Mouse (Mus musculus) large intestine, adult 2 months (tissue): ENCODE data around the gene Wdfy1. TPM values are rescaled to one million over a fixed set of nuclear protein-coding genes. Genes with fewer than 3 reads are reported as not detected.

Experiments used
- DNase-seq: peaks from one replicate; pipeline ENCODE4 v3.0.0-alpha.2; 2012; ENCODE audit warnings: low read depth, low spot score
- WGBS: fragments of 180-500 bp; shearing (Covaris S2); methylation state at CpG from one replicate; pipeline ENCODE4 v1.1.7; 2018; 5-methylcytosine and 5-hydroxymethylcytosine counted together
- polyA plus RNA-seq: library from polyadenylated mRNA; depleted of rRNA; stranded (reverse); fragments of >200 nt; gene quantifications from 2 replicates; pipeline ENCODE4 v1.2.3, GENCODE M21; 2012

Gene Wdfy1
- polyA plus RNA-seq, 1 experiment, result 27.0 TPM

DNA sequence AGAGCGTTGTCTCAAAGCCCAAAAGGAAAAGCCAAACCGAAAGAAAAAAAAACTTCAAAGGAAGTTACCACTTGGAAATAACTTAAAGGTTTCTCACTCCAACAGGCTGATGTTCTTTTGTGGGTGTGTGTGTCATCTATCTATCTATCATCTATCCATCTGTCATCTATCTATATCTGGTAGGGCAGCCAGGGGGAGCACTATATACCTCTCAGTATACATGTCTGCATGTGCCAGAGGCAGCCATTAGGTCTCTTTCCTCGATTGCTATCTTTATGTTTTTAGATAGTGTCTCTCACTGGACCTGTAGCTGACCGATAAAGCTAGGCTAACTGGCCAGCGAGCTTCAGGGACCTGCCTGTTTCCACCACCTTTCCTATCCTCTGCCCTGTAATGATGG, 41.1 kb downstream of the Wdfy1 start:
- DNase-seq, result no peak
- 85% methylated on average over 5 of the region's 5 CpGs for WGBS

- no peak for DNase-seq
- 70% methylated on average over 13 of the region's 13 CpGs for WGBS
Measured at GRCm38 (mm10) chr1:79714152-79714923, 61.6 kb downstream of the Wdfy1 start.

- WGBS, result 94% methylated on average over 5 of the region's 5 CpGs
- DNase-seq, result no peak
Measured at GRCm38 (mm10) chr1:79713081-79713480, 62.9 kb downstream of the Wdfy1 start.

- WGBS, result 64% methylated on average over 18 of the region's 18 CpGs
- DNase-seq, result no peak
Measured at GRCm38 (mm10) chr1:79711147-79712126, 64.5 kb downstream of the Wdfy1 start.

GRCm38 (mm10) chr1:79710678-79711077, 65.3 kb downstream of the Wdfy1 start:
- no peak for DNase-seq
- WGBS, result 61% methylated on average over 4 of the region's 4 CpGs

DNA sequence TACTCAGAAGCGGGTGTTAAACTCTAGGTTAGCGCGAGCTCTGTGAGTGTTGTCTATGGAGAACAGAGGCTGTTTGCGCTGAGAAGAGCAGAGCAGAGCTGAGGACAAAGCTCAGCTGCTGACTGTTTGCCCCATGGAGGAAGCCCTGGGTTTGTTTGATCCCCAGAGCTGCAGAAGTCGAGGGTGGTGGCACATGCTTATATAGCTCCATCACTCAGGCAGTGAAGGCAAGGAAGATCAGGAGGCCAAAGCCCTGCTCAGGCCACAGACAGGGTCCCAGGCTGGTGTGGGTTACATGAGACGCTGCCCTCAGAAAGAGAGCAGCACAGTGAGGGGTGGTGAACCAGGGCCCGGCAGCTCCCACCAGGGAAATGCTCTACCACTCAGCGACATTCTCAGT, 65.7 kb downstream of the Wdfy1 start:
- WGBS, result 80% methylated on average over 8 of the region's 8 CpGs
- no peak for DNase-seq

DNA sequence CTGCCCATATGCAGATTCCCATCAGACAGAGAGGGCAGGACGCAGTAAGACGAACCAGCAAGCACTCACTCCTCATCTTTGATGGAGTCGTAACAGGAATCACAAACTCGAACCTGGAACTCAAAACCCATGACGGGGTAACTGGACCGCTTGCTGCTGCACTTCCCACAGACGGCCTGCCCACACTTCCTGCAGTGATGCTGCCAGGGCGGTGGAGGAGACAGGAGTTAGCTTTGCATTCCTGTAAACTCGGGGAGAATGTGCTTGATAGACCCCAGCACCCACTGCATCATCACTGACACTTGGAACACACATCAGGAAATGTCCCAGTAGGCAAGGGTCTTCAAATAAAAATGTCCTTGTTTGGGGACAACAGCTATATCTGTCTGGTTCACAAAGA, 68.6 kb downstream of the Wdfy1 start:
- 87% methylated on average over 9 of the region's 9 CpGs for WGBS
- DNase-seq, result no peak

DNA sequence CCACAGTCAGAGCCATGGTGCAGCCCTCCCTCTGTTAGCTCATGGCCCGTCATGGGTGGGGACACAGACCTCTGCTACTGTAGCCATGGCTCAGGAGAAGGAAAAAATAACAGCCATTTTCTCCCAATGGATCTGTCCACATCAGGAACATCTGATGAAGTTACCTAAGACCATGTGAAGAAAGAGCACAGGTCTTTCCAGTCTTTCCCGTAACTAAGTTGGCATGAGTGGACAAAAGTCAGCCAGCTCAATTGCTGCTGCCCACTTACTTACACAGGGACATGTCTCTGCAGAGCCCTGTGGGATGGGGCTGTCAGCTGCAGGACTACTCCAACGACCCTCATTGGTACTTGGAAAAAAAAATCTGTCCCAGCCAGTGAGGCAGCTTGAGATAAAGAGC, 69.2 kb downstream of the Wdfy1 start:
- 85% methylated on average over 3 of the region's 3 CpGs for WGBS
- no peak for DNase-seq

GRCm38 (mm10) chr1:79704672-79705071, 71.3 kb downstream of the Wdfy1 start:
- 64% methylated on average over 2 of the region's 2 CpGs for WGBS
- no peak for DNase-seq

GRCm38 (mm10) chr1:79703520-79703919, 72.4 kb downstream of the Wdfy1 start:
- 87% methylated on average over 8 of the region's 8 CpGs for WGBS
- DNase-seq, result no peak

DNA sequence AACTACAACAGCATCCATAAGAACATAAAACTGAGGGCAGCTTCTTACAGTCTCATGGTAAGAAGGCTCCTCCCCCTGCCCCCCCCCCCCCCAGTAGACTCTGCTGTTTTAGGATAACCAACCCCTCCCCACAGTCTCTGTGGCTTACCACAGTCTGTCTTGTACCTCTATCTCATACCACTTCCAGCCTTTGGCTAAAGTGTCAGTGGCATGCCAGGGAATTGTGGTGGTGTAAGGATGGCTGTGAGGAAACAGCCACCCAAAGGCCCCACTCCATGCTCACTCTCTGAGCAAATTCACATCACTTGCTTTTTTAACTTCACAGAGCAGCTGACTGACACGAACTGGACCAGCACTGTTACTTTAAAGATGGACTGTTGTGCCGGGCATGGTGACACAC, 77.4 kb downstream of the Wdfy1 start:
- no peak for DNase-seq
- 92% methylated on average over 2 of the region's 2 CpGs for WGBS

GRCm38 (mm10) chr1:79697382-79697781, 78.6 kb downstream of the Wdfy1 start:
- 7% methylated on average over 9 of the region's 9 CpGs for whole genome bisulfite sequencing
- peak; percentile 40 for DNase-seq

DNA sequence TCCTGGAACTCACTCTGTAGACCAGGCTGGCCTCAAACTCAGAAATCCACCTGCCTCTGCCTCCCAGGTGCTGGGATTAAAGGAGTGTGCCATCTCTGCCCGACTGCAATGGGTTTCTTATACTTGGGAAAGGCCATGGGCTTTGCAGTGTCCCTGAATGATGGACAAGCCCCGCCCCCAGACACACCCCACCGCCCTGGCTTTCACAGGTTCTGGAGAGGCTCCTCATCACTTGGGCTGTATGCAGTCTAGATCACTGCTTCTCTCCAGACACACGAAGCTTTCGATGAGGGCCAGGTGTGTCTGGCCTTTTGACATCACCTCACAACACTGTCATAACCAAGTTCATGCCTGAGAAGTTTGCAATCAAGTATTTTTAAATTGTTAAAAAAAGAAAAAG, 79.0 kb downstream of the Wdfy1 start:
- 25% methylated on average over 5 of the region's 5 CpGs for WGBS
- no peak for DNase-seq

DNA sequence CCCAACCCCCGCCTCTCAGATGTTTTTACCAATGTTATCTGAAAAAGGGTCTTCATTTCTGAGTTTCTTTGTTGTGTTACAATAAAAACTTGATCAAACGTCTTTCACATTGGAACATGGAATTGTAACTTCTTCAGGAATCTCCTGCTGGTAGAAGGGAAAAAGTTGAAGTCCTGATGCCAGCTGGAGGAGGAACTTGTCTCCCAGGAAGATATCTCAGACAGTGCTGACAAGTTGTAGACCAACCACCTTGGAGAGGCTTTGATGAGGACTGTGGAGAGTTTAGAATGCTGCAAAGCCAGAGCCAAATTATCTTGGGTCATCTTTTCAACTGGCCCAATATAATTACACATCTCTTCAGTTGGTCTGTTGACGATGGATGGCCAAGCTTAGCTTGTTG, 83.5 kb downstream of the Wdfy1 start:
- 79% methylated on average over 3 of the region's 3 CpGs for WGBS
- DNase-seq, result no peak

GRCm38 (mm10) chr1:79687254-79687653, 88.7 kb downstream of the Wdfy1 start:
- WGBS, result 84% methylated on average over 1 of the region's 1 CpGs
- no peak for DNase-seq

GRCm38 (mm10) chr1:79684027-79684426, 91.9 kb downstream of the Wdfy1 start:
- no peak for DNase-seq

DNA sequence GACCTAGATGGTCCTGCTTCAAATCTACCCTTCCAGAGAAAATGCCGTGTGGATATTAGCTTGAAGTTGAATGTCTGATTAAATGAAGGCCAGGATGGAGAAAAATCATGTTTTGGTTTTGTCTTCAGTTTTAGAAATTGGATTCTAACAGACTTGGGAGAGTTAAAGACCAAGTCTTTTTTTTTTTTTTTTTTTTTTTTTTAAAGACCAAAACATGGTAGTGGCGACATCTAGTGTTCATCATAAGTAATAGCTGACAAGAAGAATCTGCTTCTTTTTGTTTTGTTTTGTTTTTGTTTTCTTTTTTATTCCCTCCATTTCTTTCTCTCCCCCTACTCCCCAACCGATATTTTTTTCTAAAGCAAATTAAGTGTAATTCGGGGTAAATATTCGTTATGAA, 93.0 kb downstream of the Wdfy1 start:
- 10% methylated on average over 5 of the region's 5 CpGs for WGBS
- DNase-seq, result no peak

GRCm38 (mm10) chr1:79680777-79681176, 95.2 kb downstream of the Wdfy1 start:
- DNase-seq, result no peak
- 74% methylated on average over 3 of the region's 3 CpGs for WGBS

DNA sequence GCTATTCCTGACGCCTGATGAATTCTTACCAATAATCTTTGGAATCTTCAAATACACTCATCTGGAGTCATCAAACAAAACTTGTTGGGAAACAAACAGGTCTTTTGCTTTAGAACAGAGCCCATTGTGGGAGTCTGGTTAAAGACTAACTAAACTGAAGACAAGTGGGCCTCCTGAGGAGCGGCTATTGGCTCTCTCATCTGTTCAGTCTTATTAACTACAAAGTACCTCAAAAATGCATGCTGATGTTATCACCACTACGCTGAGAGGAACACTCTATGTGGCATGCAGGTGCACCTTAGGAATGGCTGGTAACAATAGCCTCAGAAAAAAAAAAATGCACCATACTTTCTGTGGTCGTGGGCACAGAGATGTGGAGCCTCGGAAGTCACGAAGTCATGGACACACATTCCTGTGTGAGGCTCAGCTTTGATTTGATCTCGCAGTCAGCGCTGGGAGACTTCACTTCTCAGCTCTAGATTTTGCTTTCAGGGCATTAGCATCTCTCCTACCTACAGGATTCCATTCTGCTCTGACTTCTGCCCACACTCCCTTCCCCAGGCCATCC, 97.7 kb downstream of the Wdfy1 start:
- DNase-seq, result no peak
- 42% methylated on average over 8 of the region's 8 CpGs for WGBS

DNA sequence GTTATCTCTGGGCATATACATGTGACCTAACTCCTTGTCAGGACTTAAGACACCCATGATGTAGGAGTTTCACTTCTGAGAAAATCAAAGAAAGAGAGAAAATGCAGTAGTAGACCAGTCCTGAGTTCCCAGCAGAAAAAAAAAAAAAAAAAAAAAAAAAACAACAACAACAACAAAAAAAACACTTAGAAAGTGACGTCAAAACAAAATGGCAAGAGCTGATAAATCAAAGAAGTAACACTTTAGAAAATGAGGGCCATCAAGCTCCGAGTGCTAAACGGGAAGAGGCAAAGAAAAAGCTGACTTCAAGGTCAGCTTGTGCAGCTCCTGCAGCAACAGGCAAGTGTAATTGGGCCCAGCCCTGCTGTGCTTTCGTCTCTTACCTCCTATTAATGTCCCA, 100.2 kb downstream of the Wdfy1 start:
- 53% methylated on average over 4 of the region's 4 CpGs for WGBS
- DNase-seq, result no peak
